Mouse (Mus musculus): Measurements from ENCODE around the gene Cox8b.

DNA sequence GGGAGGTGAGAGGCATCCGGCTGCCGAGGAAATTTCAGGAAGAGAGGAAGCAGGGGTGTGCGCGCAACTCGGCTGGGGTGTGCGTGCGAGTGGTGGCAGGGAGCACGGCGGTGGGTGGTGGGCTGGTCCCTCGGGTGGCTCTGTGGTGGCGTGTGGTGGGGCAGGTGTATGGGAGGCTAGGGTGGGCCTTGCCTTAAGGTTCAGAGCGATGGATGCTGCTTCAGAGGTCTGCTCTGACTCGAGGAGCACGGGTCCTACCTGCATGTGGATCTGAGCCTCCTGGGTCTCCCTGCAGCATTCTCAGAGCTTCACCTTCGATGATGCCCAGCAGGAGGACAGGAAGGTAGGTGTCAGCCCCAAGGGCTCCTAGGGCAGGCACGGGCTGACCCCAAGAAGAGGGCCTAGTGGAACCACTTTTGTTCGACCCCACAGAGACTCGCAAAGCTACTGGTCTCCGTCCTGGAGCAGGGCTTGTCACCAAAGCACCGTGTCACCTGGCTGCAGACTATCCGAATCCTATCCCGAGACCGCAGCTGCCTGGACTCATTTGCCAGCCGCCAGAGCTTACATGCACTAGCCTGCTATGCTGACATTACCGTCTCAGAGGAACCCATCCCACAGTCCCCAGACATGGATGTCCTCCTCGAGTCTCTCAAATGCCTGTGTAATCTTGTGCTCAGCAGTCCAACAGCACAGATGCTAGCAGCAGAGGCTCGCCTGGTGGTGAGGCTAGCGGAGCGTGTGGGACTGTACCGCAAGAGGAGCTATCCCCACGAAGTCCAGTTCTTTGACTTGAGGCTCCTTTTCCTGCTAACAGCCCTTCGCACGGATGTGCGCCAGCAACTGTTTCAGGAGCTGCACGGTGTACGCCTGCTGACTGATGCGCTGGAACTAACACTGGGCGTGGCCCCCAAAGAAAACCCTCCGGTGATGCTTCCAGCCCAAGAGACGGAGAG is 42.4 kb downstream of the Cox8b start, which contains the start of gene Bet1l:
- TF ChIP-seq POLR2A (IDR thresholded peaks at IDR 0.05; ENCODE audit: borderline replicate concordance, control insufficient read depth, low read depth, low read length) (no peak), CTCF (IDR thresholded peaks at IDR 0.05; ENCODE audit: control insufficient read depth, insufficient read depth, low read length) (no peak)

All from bone marrow, adult 2 months (tissue).